Mouse (Mus musculus): ENCODE measurements around the gene Lrit2. TPM values are rescaled to one million over a fixed set of nuclear protein-coding genes. Genes with fewer than 3 reads are reported as not detected.

The Lrit2 gene
- polyA plus RNA-seq, 1 experiment from 2014 or later: not detected

DNA sequence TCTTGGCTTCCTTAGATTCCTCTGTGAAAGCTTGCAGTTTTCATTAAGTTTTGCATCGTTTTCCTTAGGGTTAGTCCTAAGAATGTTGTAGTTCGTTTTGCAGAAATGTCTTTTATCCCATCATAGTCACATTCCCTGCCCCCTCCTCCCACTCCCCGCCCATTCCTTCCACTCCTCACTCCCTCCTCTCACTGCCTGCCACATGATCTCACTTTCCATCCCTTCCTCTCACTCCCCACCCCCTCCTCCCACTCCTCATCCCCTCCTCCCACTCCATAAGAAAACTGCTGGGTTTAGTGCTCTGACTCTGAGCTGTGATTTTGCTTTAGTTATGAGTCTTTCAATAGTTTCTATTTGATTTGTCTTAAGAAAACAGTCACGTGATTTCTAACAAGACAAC, 16.0 kb downstream of the Lrit2 start:
- H3K9ac ChIP-seq: no peak overlapping the region
- no peaks in the 10 kb centered on the region for H3K4me1 ChIP-seq
- H3K27ac ChIP-seq: no peak overlapping the region
- H3K4me2 ChIP-seq (replicated peaks): no peak overlapping the region
- no peak overlapping the region for H3K4me3 ChIP-seq
- WGBS: 40% methylated on average over 4 of the region's 4 CpGs
- H3K9me3 ChIP-seq: no peaks in the 10 kb centered on the region
- H3K36me3 ChIP-seq: no peaks in the 10 kb centered on the region
- ATAC-seq (ENCODE audit: insufficient number of reproducible peaks, insufficient read depth, low FRiP score, low TSS enrichment): no peak
- no peaks in the 10 kb centered on the region for H3K27me3 ChIP-seq

DNA sequence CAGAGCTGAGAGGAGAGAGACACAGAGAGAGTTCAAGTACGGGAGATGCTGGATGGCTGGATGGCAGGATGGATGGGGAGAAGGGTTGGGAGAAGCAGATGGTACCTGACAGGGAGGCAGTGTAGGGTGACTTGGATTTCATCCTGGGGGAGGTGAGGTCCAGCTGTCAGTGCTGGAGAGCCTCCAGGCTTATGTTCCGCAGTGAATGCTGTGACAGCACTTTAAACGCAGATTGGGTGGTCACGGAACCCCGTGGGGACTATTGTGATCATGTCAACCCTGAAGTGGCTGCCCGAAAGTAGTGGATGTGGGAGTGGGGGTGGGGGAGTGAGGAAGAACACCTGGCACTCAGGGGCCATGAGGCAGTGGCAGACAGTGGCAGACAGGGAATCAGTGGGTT, 26.7 kb downstream of the Lrit2 start:
- no peak overlapping the region for H3K4me2 ChIP-seq (replicated peaks)
- H3K4me3 ChIP-seq: no peak overlapping the region
- H3K4me1 ChIP-seq: peaks cover 9% of the 10 kb centered on the region; the same call in 1 of the 2 replicates
- no peak overlapping the region for H3K27ac ChIP-seq
- no peak for ATAC-seq (ENCODE audit: insufficient number of reproducible peaks, insufficient read depth, low FRiP score, low TSS enrichment)
- WGBS: 68% methylated on average over 6 of the region's 6 CpGs
- peaks cover 27% of the 10 kb centered on the region for H3K27me3 ChIP-seq
- no peaks in the 10 kb centered on the region for H3K9me3 ChIP-seq
- H3K9ac ChIP-seq: no peak overlapping the region
- H3K36me3 ChIP-seq: no peaks in the 10 kb centered on the region

DNA sequence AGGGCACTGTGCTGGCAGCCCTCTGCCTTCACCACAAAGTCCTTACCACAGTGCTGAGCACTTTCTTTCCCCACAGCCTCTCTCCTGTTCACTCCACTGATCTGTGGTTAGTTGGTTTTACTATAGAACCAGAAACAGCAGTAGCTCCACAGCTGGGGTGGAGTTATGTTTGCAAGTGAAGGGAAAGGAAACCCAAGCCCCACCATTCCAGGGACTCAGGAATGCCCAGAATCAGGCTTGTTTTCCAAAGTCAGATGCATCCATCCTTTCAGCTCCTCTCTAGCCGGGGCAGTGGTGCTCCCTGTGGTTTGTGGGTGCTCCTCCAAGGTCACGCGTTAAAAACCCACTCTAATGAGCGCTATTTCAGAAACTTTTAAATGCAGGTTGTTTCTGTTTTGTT, 27.8 kb downstream of the Lrit2 start:
- H3K9me3 ChIP-seq: no peaks in the 10 kb centered on the region
- H3K4me1 ChIP-seq: peaks cover 9% of the 10 kb centered on the region; the same call in 1 of the 2 replicates
- 80% methylated on average over 4 of the region's 4 CpGs for WGBS
- ATAC-seq (ENCODE audit: insufficient number of reproducible peaks, insufficient read depth, low FRiP score, low TSS enrichment): no peak
- no peaks in the 10 kb centered on the region for H3K36me3 ChIP-seq
- no peak overlapping the region for H3K27ac ChIP-seq
- H3K9ac ChIP-seq: no peak overlapping the region
- peaks cover 30% of the 10 kb centered on the region for H3K27me3 ChIP-seq
- no peak overlapping the region for H3K4me3 ChIP-seq
- H3K4me2 ChIP-seq (replicated peaks): no peak overlapping the region

DNA sequence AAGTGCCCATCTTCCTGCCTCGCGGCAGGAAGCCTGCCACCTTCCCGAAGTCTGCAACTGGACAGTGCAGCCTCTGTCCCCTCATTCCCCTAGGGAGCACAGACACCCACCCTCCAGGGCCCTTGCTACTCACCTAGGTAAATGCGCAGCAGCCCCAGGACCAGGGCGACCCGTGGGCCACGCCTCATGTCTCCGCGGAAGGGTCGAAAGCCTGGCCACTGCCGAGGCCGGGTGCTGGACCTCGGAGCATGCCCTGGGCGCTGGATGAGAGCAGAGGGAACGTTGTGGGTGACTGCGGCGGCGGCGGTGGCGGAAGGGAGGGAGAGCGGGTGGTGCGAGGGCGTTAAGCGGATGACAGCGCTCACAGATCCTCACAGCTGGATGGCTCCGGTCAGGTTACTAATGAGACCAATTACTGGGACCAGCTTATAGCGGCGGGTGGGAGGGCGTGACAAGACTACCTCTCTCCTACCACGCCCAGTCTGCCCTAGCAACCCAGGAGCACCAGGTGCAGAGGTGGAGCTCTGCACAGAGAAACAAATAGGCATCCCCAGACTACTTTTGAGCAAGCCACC, 30.3 kb downstream of the Lrit2 start, which contains the start of gene Cdhr1:
Gene Cdhr1, minus strand, starts transcription at position 392 of the 575 bp plus-strand sequence.
- Histone ChIP-seq H3K9me3 (no peaks in the 10 kb centered on the region), H3K9ac (peak within 1 kb of the TSS; percentile 45; the same call in 1 of the 2 replicates), H3K27ac (no peak within 1 kb of the TSS), H3K4me2 (replicated peaks) (peak within 1 kb of the TSS; percentile 55), H3K36me3 (no peaks in the 10 kb centered on the region), H3K27me3 (peaks cover 30% of the 10 kb centered on the region), H3K4me1 (peaks cover 9% of the 10 kb centered on the region; the same call in 1 of the 2 replicates), H3K4me3 (peak within 1 kb of the TSS; percentile 30)
- under 1% methylated on average over 29 of the region's 30 CpGs for WGBS
- ATAC-seq (ENCODE audit: insufficient number of reproducible peaks, insufficient read depth, low FRiP score, low TSS enrichment): peak; percentile 70

DNA sequence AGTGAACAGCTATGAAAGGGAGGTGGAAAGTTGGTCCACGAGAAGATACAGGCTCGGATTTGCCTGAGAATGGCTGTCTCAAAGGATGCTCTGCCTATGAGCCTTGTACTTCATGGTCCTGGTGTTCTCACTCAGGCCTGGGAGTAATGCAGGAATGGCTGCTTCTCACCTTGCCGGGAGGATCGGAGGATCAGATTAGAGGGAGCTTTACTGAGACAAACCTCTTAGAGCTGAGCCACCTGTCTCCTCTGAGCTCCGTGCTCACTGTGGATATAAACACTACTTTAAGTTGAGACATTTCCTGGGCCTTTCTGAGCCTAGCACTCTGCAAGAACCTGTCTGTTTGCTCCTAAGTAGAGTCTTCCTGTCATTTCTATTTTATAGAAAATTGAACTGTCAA, 33.8 kb downstream of the Lrit2 start:
- WGBS: 69% methylated on average over 5 of the region's 5 CpGs
- no peaks in the 10 kb centered on the region for H3K9me3 ChIP-seq
- H3K36me3 ChIP-seq: no peaks in the 10 kb centered on the region
- no peak overlapping the region for H3K4me3 ChIP-seq
- H3K27ac ChIP-seq: no peak overlapping the region
- peaks cover 30% of the 10 kb centered on the region for H3K27me3 ChIP-seq
- H3K9ac ChIP-seq: no peak overlapping the region
- ATAC-seq (ENCODE audit: insufficient number of reproducible peaks, insufficient read depth, low FRiP score, low TSS enrichment): no peak
- H3K4me1 ChIP-seq: peaks cover 9% of the 10 kb centered on the region; the same call in 1 of the 2 replicates
- no peak overlapping the region for H3K4me2 ChIP-seq (replicated peaks)

DNA sequence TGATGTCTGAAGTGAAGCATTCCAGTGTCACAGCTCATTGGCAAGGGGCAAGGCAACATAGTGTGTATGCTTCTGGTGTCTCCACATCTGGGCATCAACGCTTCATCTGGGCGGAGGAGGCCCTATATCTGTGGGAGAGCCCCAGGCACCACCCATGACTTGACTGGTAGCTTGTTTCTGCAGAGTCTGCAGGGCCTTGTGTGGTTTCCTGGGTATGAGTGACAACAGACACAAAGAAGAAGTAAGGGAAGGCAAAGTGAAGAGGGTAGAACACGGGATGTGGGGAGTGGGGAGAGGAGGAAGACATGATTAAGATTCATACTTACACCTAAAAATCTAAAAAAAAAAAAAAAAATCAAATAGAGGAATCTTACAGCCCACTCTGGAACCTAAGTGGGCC, 34.8 kb downstream of the Lrit2 start:
- H3K36me3 ChIP-seq: no peaks in the 10 kb centered on the region
- WGBS: 79% methylated on average over 3 of the region's 3 CpGs
- H3K27me3 ChIP-seq: peaks cover 22% of the 10 kb centered on the region
- H3K27ac ChIP-seq: no peak overlapping the region
- H3K9ac ChIP-seq: no peak overlapping the region
- no peak overlapping the region for H3K4me3 ChIP-seq
- no peaks in the 10 kb centered on the region for H3K9me3 ChIP-seq
- H3K4me2 ChIP-seq (replicated peaks): no peak overlapping the region
- H3K4me1 ChIP-seq: peaks cover 9% of the 10 kb centered on the region; the same call in 1 of the 2 replicates
- ATAC-seq (ENCODE audit: insufficient number of reproducible peaks, insufficient read depth, low FRiP score, low TSS enrichment): no peak

DNA sequence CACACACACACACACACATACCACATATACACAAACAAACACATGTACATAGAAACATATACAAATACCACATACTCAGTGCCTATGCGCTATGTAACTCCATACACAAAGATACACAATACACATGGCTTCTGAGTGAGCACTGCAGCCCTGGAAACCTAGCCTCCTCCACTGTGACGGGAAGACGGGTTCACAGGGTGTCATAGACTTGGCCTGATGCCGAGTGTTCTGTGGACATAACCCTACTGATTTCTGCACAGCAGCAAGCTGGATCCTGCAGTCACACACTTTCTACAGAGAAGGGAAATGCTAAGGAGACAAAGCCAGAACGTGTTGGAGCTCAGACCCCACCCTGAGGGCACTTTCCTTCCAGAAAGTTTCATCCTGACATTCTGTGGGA, 37.0 kb downstream of the Lrit2 start:
- no peak overlapping the region for H3K4me2 ChIP-seq (replicated peaks)
- no peak overlapping the region for H3K9ac ChIP-seq
- WGBS: 57% methylated on average over 5 of the region's 5 CpGs
- no peak overlapping the region for H3K4me3 ChIP-seq
- no peaks in the 10 kb centered on the region for H3K9me3 ChIP-seq
- no peak for ATAC-seq (ENCODE audit: insufficient number of reproducible peaks, insufficient read depth, low FRiP score, low TSS enrichment)
- no peaks in the 10 kb centered on the region for H3K36me3 ChIP-seq
- H3K27ac ChIP-seq: no peak overlapping the region
- H3K4me1 ChIP-seq: no peaks in the 10 kb centered on the region
- no peaks in the 10 kb centered on the region; the same call in 1 of the 2 replicates for H3K27me3 ChIP-seq

DNA sequence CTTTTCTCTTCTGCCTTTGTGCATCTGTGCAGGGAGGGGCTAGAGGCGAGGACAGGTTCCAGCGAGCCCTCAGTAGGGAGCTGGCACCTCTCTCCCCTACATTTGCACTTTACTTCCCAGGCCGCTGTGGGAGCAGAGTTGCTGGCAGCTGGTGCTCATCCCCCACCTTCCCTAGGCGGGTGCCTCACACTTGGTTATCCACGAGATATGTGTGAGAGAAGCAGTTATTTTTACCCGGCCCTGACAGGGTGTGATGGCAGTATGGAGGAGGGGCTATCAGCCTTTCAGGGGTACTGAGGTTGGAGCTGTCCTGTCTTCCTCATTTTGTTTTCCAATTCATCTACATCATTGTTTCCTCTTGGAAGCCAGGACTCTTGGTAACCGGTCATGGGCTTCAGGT, 38.1 kb downstream of the Lrit2 start:
- Histone ChIP-seq H3K9ac (no peak overlapping the region), H3K4me3 (no peak overlapping the region), H3K4me1 (no peaks in the 10 kb centered on the region), H3K36me3 (no peaks in the 10 kb centered on the region), H3K4me2 (replicated peaks) (no peak overlapping the region), H3K27ac (no peak overlapping the region), H3K27me3 (no peaks in the 10 kb centered on the region), H3K9me3 (no peaks in the 10 kb centered on the region)
- 43% methylated on average over 7 of the region's 7 CpGs for WGBS
- ATAC-seq (ENCODE audit: insufficient number of reproducible peaks, insufficient read depth, low FRiP score, low TSS enrichment): no peak

DNA sequence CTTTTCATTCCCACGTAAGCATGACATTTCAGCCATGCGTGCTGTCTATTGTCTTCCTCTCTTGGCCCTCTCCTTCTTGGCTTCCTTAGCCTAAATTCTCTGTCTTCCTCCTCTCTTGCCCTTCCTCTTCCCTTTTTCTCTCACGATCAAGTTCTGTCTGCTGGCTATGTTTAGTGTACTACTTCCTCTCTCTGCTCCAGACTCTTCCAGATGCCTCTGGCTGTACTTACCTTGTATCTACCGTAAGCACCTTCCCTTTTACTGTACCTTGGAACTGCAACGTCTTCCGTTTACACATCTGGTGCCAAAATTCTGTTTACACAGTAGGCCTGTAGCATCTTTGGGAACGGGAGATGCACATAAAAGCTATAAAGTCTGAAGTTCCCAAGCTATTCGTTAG, 41.7 kb downstream of the Lrit2 start:
- 86% methylated on average over 8 of the region's 8 CpGs for WGBS
- H3K36me3 ChIP-seq: no peaks in the 10 kb centered on the region
- no peak overlapping the region for H3K27ac ChIP-seq
- H3K9me3 ChIP-seq: no peaks in the 10 kb centered on the region
- H3K4me1 ChIP-seq: no peaks in the 10 kb centered on the region
- no peak for ATAC-seq (ENCODE audit: insufficient number of reproducible peaks, insufficient read depth, low FRiP score, low TSS enrichment)
- no peak overlapping the region for H3K4me3 ChIP-seq
- H3K27me3 ChIP-seq: no peaks in the 10 kb centered on the region
- no peak overlapping the region for H3K9ac ChIP-seq
- no peak overlapping the region for H3K4me2 ChIP-seq (replicated peaks)

DNA sequence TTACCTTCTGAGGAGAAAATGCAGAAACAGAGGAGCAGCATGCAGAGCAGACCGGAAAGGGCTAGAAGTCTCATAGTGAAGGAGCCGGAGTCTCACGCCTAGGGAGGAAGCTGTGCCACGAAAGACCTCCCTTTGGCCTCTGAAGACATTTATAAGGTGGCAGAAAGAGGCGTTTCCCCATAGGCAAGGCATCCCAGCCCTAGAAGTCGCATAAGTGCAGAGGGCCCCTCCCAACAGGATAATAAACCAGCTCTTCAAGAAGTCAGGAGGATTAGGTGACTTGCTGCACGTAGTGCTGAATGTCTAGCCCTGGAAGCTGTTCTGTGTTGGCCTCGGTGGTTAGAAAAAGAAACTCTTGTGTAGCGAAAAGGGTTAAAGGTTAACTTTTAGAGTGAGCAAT, 42.2 kb downstream of the Lrit2 start:
- Histone ChIP-seq H3K9me3 (no peaks in the 10 kb centered on the region), H3K4me3 (no peak overlapping the region), H3K4me1 (no peaks in the 10 kb centered on the region), H3K27ac (no peak overlapping the region), H3K36me3 (no peaks in the 10 kb centered on the region), H3K9ac (no peak overlapping the region), H3K27me3 (no peaks in the 10 kb centered on the region), H3K4me2 (replicated peaks) (no peak overlapping the region)
- ATAC-seq (ENCODE audit: insufficient number of reproducible peaks, insufficient read depth, low FRiP score, low TSS enrichment): no peak
- 61% methylated on average over 9 of the region's 9 CpGs for WGBS

DNA sequence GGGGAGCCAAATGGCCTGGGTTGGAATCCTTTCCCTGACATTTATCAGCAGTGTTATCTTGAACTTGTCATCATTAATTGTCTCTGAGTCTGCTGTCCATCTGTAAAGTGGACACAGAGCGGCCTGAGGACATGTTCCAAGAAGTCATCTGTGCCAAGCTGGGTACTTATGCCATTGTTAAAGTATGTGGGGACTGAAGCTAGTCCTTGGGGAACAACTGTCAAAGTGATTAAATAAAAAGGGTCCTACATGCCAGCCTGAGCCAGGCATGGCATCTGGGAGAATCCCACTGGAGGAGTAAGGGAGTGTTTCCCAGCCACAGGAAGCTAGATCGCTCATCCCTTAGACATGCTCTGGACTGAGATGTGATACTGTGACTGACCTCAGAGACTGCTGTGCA, 42.7 kb downstream of the Lrit2 start:
- no peak overlapping the region for H3K27ac ChIP-seq
- no peaks in the 10 kb centered on the region for H3K36me3 ChIP-seq
- no peak overlapping the region for H3K4me3 ChIP-seq
- no peaks in the 10 kb centered on the region for H3K9me3 ChIP-seq
- ATAC-seq (ENCODE audit: insufficient number of reproducible peaks, insufficient read depth, low FRiP score, low TSS enrichment): no peak
- no peaks in the 10 kb centered on the region for H3K27me3 ChIP-seq
- WGBS: 85% methylated on average over 2 of the region's 2 CpGs
- no peak overlapping the region for H3K4me2 ChIP-seq (replicated peaks)
- H3K9ac ChIP-seq: no peak overlapping the region
- H3K4me1 ChIP-seq: no peaks in the 10 kb centered on the region

DNA sequence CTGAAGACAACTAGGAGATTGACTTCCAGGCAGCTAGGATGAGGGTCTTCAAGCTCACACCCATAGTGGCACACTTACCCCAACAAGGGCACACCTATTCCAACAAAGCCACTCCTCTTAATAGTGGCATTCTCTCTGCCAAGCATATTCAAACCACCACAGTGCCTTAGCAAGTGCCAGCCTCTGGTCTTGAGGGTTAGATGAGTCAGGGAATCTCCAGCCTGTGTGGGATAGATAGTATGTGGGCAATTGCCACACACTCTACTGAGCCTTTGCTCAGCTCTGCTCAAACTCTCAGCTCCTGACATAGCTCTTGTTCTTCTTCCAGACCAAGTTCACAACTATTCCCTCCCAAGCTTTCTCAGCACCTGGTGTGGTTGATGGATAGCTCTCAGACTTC, 43.6 kb downstream of the Lrit2 start:
- Histone ChIP-seq H3K4me2 (replicated peaks) (no peak overlapping the region), H3K9ac (no peak overlapping the region), H3K4me1 (no peaks in the 10 kb centered on the region), H3K27me3 (no peaks in the 10 kb centered on the region), H3K4me3 (no peak overlapping the region), H3K9me3 (no peaks in the 10 kb centered on the region), H3K27ac (no peak overlapping the region), H3K36me3 (no peaks in the 10 kb centered on the region)
- no peak for ATAC-seq (ENCODE audit: insufficient number of reproducible peaks, insufficient read depth, low FRiP score, low TSS enrichment)

DNA sequence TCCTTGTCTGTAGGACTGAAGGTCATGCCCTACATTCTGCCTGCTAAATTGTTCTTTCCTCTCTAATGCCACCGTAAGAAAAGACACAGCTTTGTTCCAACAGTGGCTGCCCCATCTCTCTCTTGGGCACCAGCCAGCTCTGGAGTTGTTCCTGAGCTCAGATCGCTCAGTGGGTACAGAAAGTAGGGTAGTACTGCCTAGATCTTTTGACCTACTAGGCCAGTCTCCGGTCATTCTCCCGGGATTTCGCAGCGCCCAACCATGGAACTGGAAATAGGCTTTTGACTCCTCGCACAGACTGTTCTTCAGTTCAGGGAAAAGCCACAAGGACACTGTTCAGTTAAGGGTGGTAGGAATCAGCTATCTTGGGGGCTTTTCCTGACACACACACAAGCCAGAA, 45.2 kb downstream of the Lrit2 start:
- Histone ChIP-seq H3K27me3 (no peaks in the 10 kb centered on the region), H3K9me3 (no peaks in the 10 kb centered on the region), H3K4me3 (no peak overlapping the region), H3K4me2 (replicated peaks) (no peak overlapping the region), H3K27ac (no peak overlapping the region), H3K9ac (no peak overlapping the region), H3K4me1 (no peaks in the 10 kb centered on the region), H3K36me3 (no peaks in the 10 kb centered on the region)
- no peak for ATAC-seq (ENCODE audit: insufficient number of reproducible peaks, insufficient read depth, low FRiP score, low TSS enrichment)
- WGBS: 87% methylated on average over 7 of the region's 7 CpGs
